Mouse (Mus musculus): ENCODE measurements around the gene Olfr654.

Olfr654 gene

GRCm38 (mm10) chr7:104586725-104587124 is at the start of gene Olfr654:
Gene Olfr654, plus strand, starts transcription at chr7:104587025.
- no peak for DNase-seq (ENCODE audit: low spot score in 2 of 2)

- DNase-seq (ENCODE audit: low spot score in 2 of 2) = no peak
Observed at GRCm38 (mm10) chr7:104549833-104550232, 37.0 kb upstream of the Olfr654 start, which contains the start of gene Olfr651. Gene Olfr651, plus strand, starts transcription at chr7:104550133.

- DNase-seq (ENCODE audit: low spot score in 2 of 2) = no peak
Observed at GRCm38 (mm10) chr7:104552700-104553099, 34.1 kb upstream of the Olfr654 start.

- DNase-seq (ENCODE audit: low spot score in 2 of 2) = no peak
Observed at GRCm38 (mm10) chr7:104560601-104561000, 26.2 kb upstream of the Olfr654 start, which contains the start of gene Olfr652. Gene Olfr652, plus strand, starts transcription at chr7:104560901.

- no peak for DNase-seq (ENCODE audit: low spot score in 2 of 2)
Observed at GRCm38 (mm10) chr7:104577014-104577413, 9.8 kb upstream of the Olfr654 start, which contains the start of gene Olfr653. Gene Olfr653, plus strand, starts transcription at chr7:104577314.

GRCm38 (mm10) chr7:104580846-104581245 is 6.0 kb upstream of the Olfr654 start:
- no peak for DNase-seq (ENCODE audit: low spot score in 2 of 2)

GRCm38 (mm10) chr7:104581429-104581828 is 5.4 kb upstream of the Olfr654 start:
- no peak for DNase-seq (ENCODE audit: low spot score in 2 of 2)

- no peak for DNase-seq (ENCODE audit: low spot score in 2 of 2)
Observed at GRCm38 (mm10) chr7:104588274-104588673, 1.4 kb downstream of the Olfr654 start.

GRCm38 (mm10) chr7:104601679-104602078 is 14.9 kb downstream of the Olfr654 start, which contains the start of gene Olfr655:
Gene Olfr655, minus strand, starts transcription at chr7:104601779.
- no peak for DNase-seq (ENCODE audit: low spot score in 2 of 2)

- peak; percentile 26 to 79 for DNase-seq (ENCODE audit: low spot score in 2 of 2)
Observed at GRCm38 (mm10) chr7:104603173-104603572, 16.3 kb downstream of the Olfr654 start.

GRCm38 (mm10) chr7:104604727-104605126 is 17.9 kb downstream of the Olfr654 start:
- no peak for DNase-seq (ENCODE audit: low spot score in 2 of 2)

GRCm38 (mm10) chr7:104613655-104614054 is 26.8 kb downstream of the Olfr654 start, which contains the start of gene Olfr656:
Gene Olfr656, plus strand, starts transcription at chr7:104613955.
- no peak for DNase-seq (ENCODE audit: low spot score in 2 of 2)

- DNase-seq (ENCODE audit: low spot score in 2 of 2) = no peak
Observed at GRCm38 (mm10) chr7:104624494-104624893, 37.7 kb downstream of the Olfr654 start, which contains the start of gene Olfr657. Gene Olfr657, plus strand, starts transcription at chr7:104624794.

All from spleen, postnatal 4 days (tissue).